29 mouse cellular contexts compared by ENCODE assay signal in the genomic region with DNA sequence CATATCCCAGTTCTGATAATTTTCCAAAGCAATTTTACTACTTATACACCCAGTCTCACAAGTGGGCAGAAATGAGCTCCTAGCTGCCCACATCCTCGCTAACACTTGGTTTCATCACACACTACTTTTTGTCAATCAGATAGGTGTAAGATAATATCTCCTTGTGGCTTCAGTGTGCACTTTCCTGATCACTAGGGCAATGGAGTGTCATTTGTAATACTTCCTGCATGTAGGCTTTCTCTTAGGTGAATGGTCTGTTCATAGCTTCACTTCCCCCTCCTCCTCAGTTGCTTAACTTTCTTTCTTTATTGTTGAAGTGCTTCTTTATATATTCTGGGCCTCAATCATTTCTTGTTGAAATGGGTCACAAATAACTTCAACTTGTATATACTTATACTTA. TPM values are rescaled to one million over a fixed set of nuclear protein-coding genes. Genes with fewer than 3 reads are reported as not detected.
DNase-seq lines count a peak whose midpoint lies in the region.
"Had no signal": no experiment of that assay in that cellular context is flagged by ENCODE, and none has a peak within 500 bp of the region (broad histone marks: within the 10 kb centered on the region; RNA-seq: fewer than 3 reads in every experiment).

No protein-coding gene starts in this region.

- no peaks in the 10 kb centered on the region for H3K36me3 ChIP-seq in forebrain, embryonic 10.5 days (replicated peaks)
- H3K36me3 ChIP-seq: embryonic facial prominence, embryonic 10.5 days; intestine, embryonic 15.5 days; kidney, embryonic 15.5 days; midbrain, embryonic 12.5 days; stomach, embryonic 15.5 days had no signal

- no peak overlapping the region for H3K27ac ChIP-seq in forebrain, embryonic 10.5 days
- H3K27ac ChIP-seq: embryonic facial prominence, embryonic 10.5 days; hindbrain, embryonic 14.5 days; intestine, embryonic 15.5 days; kidney, embryonic 15.5 days; left cerebral cortex, adult 2 months; midbrain, embryonic 12.5 days; stomach, embryonic 15.5 days had no signal

- intact Hi-C loops in heart, postnatal 14 days (cut with DNase I), result loop anchor here (10.0 kb wide), 2 partner anchors 147 to 307 kb away; no protein-coding TSS in a partner anchor

- H3K27me3 ChIP-seq in forebrain, embryonic 10.5 days (ENCODE audit: poor library complexity, severe bottlenecking), result peaks cover 12% of the 10 kb centered on the region
- H3K27me3 ChIP-seq: intestine, embryonic 15.5 days; midbrain, embryonic 12.5 days; stomach, embryonic 15.5 days had no signal

- H3K4me3 ChIP-seq in forebrain, embryonic 10.5 days, result no peak overlapping the region
- H3K4me3 ChIP-seq: embryonic facial prominence, embryonic 10.5 days; heart, adult 2 months; intestine, embryonic 15.5 days; kidney, embryonic 15.5 days; left cerebral cortex, adult 2 months; midbrain, embryonic 12.5 days; stomach, embryonic 15.5 days had no signal

- H3K4me1 ChIP-seq in forebrain, embryonic 10.5 days, result no peaks in the 10 kb centered on the region
- H3K4me1 ChIP-seq: embryonic facial prominence, embryonic 10.5 days; intestine, embryonic 15.5 days; kidney, embryonic 15.5 days; midbrain, embryonic 12.5 days; stomach, embryonic 15.5 days had no signal

- WGBS in forebrain, embryonic 10.5 days, result 94% methylated on average over 1 of the region's 1 CpGs

- peak; percentile 52 for DNase-seq in CD4-positive, CD25-positive, alpha-beta regulatory T cell, adult 2 months (ENCODE audit: low read depth, low spot score)
- peak; percentile 18 for DNase-seq in T-cell, adult 2 months (ENCODE audit: low spot score)
- peak; percentile 60 for DNase-seq in induced T-regulatory cell, adult 2 months (ENCODE audit: low read depth)
- DNase-seq in natural killer cell, adult 2 months (ENCODE audit: low spot score in 2 of 2), result peak; percentile 8 to 42
- DNase-seq in forebrain, embryonic 10.5 days (ENCODE audit: extremely low spot score, low spot score), result no peak
- DNase-seq in left cerebral cortex, adult 18-20 months (ENCODE audit: low spot score in 2 of 2), result no peak
- DNase-seq in heart, postnatal 14 days, result no peak
- DNase-seq: adrenal gland, adult 8-10 months; B cell, adult 2 months; cerebellum, adult 9-10 months; gastrocnemius, postnatal 25 days; heart, adult 2 months; heart, postnatal 36 days; kidney, postnatal 4 days; layer of hippocampus, adult 9-11 months; left cerebral cortex, postnatal 4 days; liver, postnatal 0 days; right cerebral cortex, postnatal 25 days; spleen, adult 18-20 months; thymus, postnatal 25 days had no signal

- no peaks in the 10 kb centered on the region for H3K9me3 ChIP-seq in forebrain, embryonic 10.5 days
- H3K9me3 ChIP-seq: embryonic facial prominence, embryonic 10.5 days; intestine, embryonic 15.5 days; kidney, embryonic 15.5 days; midbrain, embryonic 12.5 days; stomach, embryonic 15.5 days had no signal

RNA-seq across cellular contexts. Expression of gene Gpr82, which starts 8.9 kb away (rescaled TPM):
- 0.46 and 0.47 TPM in 2 replicates for polyA plus RNA-seq in forebrain, embryonic 10.5 days (2016; fragmentation: Nextera tagmentation; extraction: Ambion mirVana)
- not detected for total RNA-seq in left cerebral cortex, adult 18-20 months (2021)
- total RNA-seq in heart, postnatal 14 days (2021), result not detected
- total RNA-seq: adrenal gland, adult 8-10 months; gastrocnemius, postnatal 25 days; heart, adult 2 months; heart, postnatal 36 days; left cerebral cortex, adult 2 months; left cerebral cortex, postnatal 4 days; liver, adult 2 months had no signal
- polyA plus RNA-seq: heart, adult 2 months; liver, adult 2 months; liver, postnatal 0 days; Patski had no signal

RNA-seq across cellular contexts. Expression of gene Gpr34, which starts 20.4 kb away (rescaled TPM):
- 0.81 and 0.95 TPM in 2 replicates for polyA plus RNA-seq in forebrain, embryonic 10.5 days (2016; fragmentation: Nextera tagmentation; extraction: Ambion mirVana)
- total RNA-seq in left cerebral cortex, adult 18-20 months (2021), result 10 to 100 TPM; 10.8 to 17.5 TPM
- 1 to 10 TPM; 1.4 to 1.7 TPM for total RNA-seq in heart, postnatal 14 days (2021)
- polyA plus RNA-seq: liver, adult 2 months; Patski had no signal

Comparison
In these comparisons a context has a peak if more than half of its experiments do, and no peak if none do; other contexts are left out.
1. DNase-seq: peak in CD4-positive, CD25-positive, alpha-beta regulatory T cell, adult 2 months (single experiment), T-cell, adult 2 months (single experiment), induced T-regulatory cell, adult 2 months (single experiment) and natural killer cell, adult 2 months (2 of 2); none in forebrain, embryonic 10.5 days (single experiment), left cerebral cortex, adult 18-20 months (0 of 2) and heart, postnatal 14 days (0 of 2).
2. RNA of gene Gpr34, which starts 20.4 kb away (total RNA-seq): 10.8 to 17.5 TPM in left cerebral cortex, adult 18-20 months; 1.4 to 1.7 TPM in heart, postnatal 14 days; every median in the first group is over 4 times any median in the second.